8 mouse cellular contexts compared by ENCODE assay signal in genomic region chr1:158669971-158670592, GRCm38 (mm10).
DNase-seq lines count a peak whose midpoint lies in the region; ATAC-seq and TF ChIP-seq lines count a peak whose summit lies in the region.

No protein-coding gene starts in this region.

- peak; percentile 44 for DNase-seq in right cerebral cortex, adult 18-20 months
- no peak for DNase-seq in right cerebral cortex, postnatal 36 days (ENCODE audit: low spot score in 2 of 2)
- DNase-seq in cerebellum, postnatal 14 days, result peak; percentile 77 to 83
- DNase-seq in gastrocnemius, postnatal 10 days, result peak; percentile 66
- peak; percentile 32 for DNase-seq in kidney, adult 2 months
- DNase-seq in limb, embryonic 14.5 days (ENCODE audit: low spot score), result peak; percentile 79
- peak; percentile 57 for DNase-seq in neural tube, embryonic 10.5 days (ENCODE audit: extremely low spot score, low spot score)
- peak; percentile 29 for DNase-seq in thymus, postnatal 0 days (ENCODE audit: low spot score)

- no peak overlapping the region for H3K27ac ChIP-seq in kidney, adult 2 months (ENCODE audit: insufficient read depth, low read depth, low read length)
- H3K27ac ChIP-seq in limb, embryonic 14.5 days (replicated peaks; ENCODE audit: low read depth, low read length), result no peak overlapping the region

- H3K4me2 ChIP-seq in limb, embryonic 14.5 days (replicated peaks; ENCODE audit: low read depth, low read length, severe bottlenecking), result no peak overlapping the region

- no peaks in the 10 kb centered on the region for H3K36me3 ChIP-seq in kidney, adult 2 months (ENCODE audit: control insufficient read depth, insufficient read depth, low read length)
- no peaks in the 10 kb centered on the region for H3K36me3 ChIP-seq in limb, embryonic 14.5 days (ENCODE audit: control insufficient read depth, insufficient read depth, low read length)

- H3K9me3 ChIP-seq in limb, embryonic 14.5 days (ENCODE audit: control insufficient read depth, low read length), result no peaks in the 10 kb centered on the region

- TF ChIP-seq CTCF in kidney, adult 2 months (conservative IDR thresholded peaks at IDR 0.05; ENCODE audit: insufficient read depth, insufficient read length, low read depth, low read length), result peak; percentile 83

- no peak overlapping the region for H3K9ac ChIP-seq in limb, embryonic 14.5 days (ENCODE audit: low read depth, low read length, severe bottlenecking)

- no peaks in the 10 kb centered on the region for H3K27me3 ChIP-seq in kidney, adult 2 months (replicated peaks; ENCODE audit: control insufficient read depth, insufficient read depth, low read length)
- no peaks in the 10 kb centered on the region for H3K27me3 ChIP-seq in limb, embryonic 14.5 days (ENCODE audit: control insufficient read depth, insufficient read depth, low read length)

- no peak overlapping the region for H3K4me3 ChIP-seq in kidney, adult 2 months (ENCODE audit: insufficient read depth, low read depth, low read length)
- no peak overlapping the region for H3K4me3 ChIP-seq in limb, embryonic 14.5 days (replicated peaks; ENCODE audit: low read length)

- ATAC-seq in limb, embryonic 14.5 days (ENCODE audit: low FRiP score, low read depth), result peak; percentile 68

- WGBS in kidney, adult 2 months, result 33% methylated on average over 3 of the region's 3 CpGs
- 30% methylated on average over 3 of the region's 3 CpGs for WGBS in limb, embryonic 14.5 days

- H3K4me1 ChIP-seq in kidney, adult 2 months (ENCODE audit: control insufficient read depth, insufficient read depth, low read length), result no peaks in the 10 kb centered on the region
- H3K4me1 ChIP-seq in limb, embryonic 14.5 days (ENCODE audit: control insufficient read depth, insufficient read depth, low read length), result no peaks in the 10 kb centered on the region

- TF ChIP-seq POLR2A in kidney, adult 2 months (IDR thresholded peaks at IDR 0.05; ENCODE audit: low read depth, low read length), result no peak
- no peak for TF ChIP-seq POLR2A in limb, embryonic 14.5 days (IDR thresholded peaks at IDR 0.05; ENCODE audit: borderline replicate concordance, extremely low read depth, insufficient read depth, insufficient read length)

Comparison
In these comparisons a context has a peak if more than half of its experiments do, and no peak if none do; other contexts are left out.
1. DNase-seq: peak in right cerebral cortex, adult 18-20 months (single experiment), cerebellum, postnatal 14 days (2 of 2), gastrocnemius, postnatal 10 days (single experiment), kidney, adult 2 months (single experiment), limb, embryonic 14.5 days (single experiment), neural tube, embryonic 10.5 days (single experiment) and thymus, postnatal 0 days (single experiment); none in right cerebral cortex, postnatal 36 days (0 of 2).